Mouse (Mus musculus) layer of hippocampus, adult 11-12 months (tissue): ENCODE data around the gene Cenpp.
"Not testable (repeated sequence)": the region's sequence is repeated elsewhere in the genome, so short reads cannot be mapped to it uniquely, and the experiment has no call there.

Experiments
- DNase-seq: peaks from one replicate; pipeline ENCODE4 v3.0.0; 2022; ENCODE audit warnings: low spot score

The Cenpp gene

GRCm38 (mm10) chr13:49607714-49608113 is 44.9 kb downstream of the Cenpp start, which contains the start of gene Ogn:
Gene Ogn, plus strand, starts transcription at chr13:49608046.
- no peak for DNase-seq

- DNase-seq = no peak
These were observed 49.0 kb downstream of the Cenpp start for GRCm38 (mm10) chr13:49603603-49604002.

GRCm38 (mm10) chr13:49602541-49602940 is 50.0 kb downstream of the Cenpp start:
- not testable (repeated sequence) for DNase-seq

- DNase-seq = no peak
These were observed 66.5 kb downstream of the Cenpp start for GRCm38 (mm10) chr13:49586062-49586461.

- no peak for DNase-seq
These were observed 68.1 kb downstream of the Cenpp start for GRCm38 (mm10) chr13:49584307-49585005.

- no peak for DNase-seq
These were observed 68.7 kb downstream of the Cenpp start for GRCm38 (mm10) chr13:49583859-49584258.

- DNase-seq = no peak
These were observed 70.7 kb downstream of the Cenpp start, which contains the start of gene Omd for GRCm38 (mm10) chr13:49581541-49582530. Gene Omd, plus strand, starts transcription at chr13:49582462.

- no peak for DNase-seq
These were observed 81.2 kb downstream of the Cenpp start for GRCm38 (mm10) chr13:49571418-49571817.

GRCm38 (mm10) chr13:49570371-49570770 is 82.2 kb downstream of the Cenpp start:
- DNase-seq = no peak

GRCm38 (mm10) chr13:49564347-49564746 is 88.2 kb downstream of the Cenpp start:
- DNase-seq = no peak

- DNase-seq = no peak
These were observed 91.7 kb downstream of the Cenpp start for GRCm38 (mm10) chr13:49560886-49561285.

GRCm38 (mm10) chr13:49559185-49559584 is 93.4 kb downstream of the Cenpp start:
- DNase-seq = no peak

GRCm38 (mm10) chr13:49556924-49557323 is 95.7 kb downstream of the Cenpp start:
- DNase-seq = no peak

GRCm38 (mm10) chr13:49556203-49556602 is 96.4 kb downstream of the Cenpp start:
- DNase-seq = no peak

GRCm38 (mm10) chr13:49554519-49554918 is 98.1 kb downstream of the Cenpp start:
- no peak for DNase-seq

- no peak for DNase-seq
These were observed 103.0 kb downstream of the Cenpp start for GRCm38 (mm10) chr13:49549616-49550015.

- DNase-seq = no peak
These were observed 104.9 kb downstream of the Cenpp start for GRCm38 (mm10) chr13:49547563-49548150.

GRCm38 (mm10) chr13:49546517-49546916 is 106.1 kb downstream of the Cenpp start:
- DNase-seq = no peak

GRCm38 (mm10) chr13:49545646-49546045 is 106.9 kb downstream of the Cenpp start:
- DNase-seq = no peak

GRCm38 (mm10) chr13:49544279-49544678 is 108.3 kb downstream of the Cenpp start, which contains the start of gene Aspn:
Gene Aspn, plus strand, starts transcription at chr13:49544443.
- no peak for DNase-seq

- DNase-seq = no peak
These were observed 113.9 kb downstream of the Cenpp start for GRCm38 (mm10) chr13:49538693-49539092.

GRCm38 (mm10) chr13:49536946-49537345 is 115.6 kb downstream of the Cenpp start:
- no peak for DNase-seq
